Mouse (Mus musculus) bone marrow macrophage, adult 2 months (primary cell): ENCODE measurements at regions not wholly inside any gene's neighbourhood (a gene's known extent, or its start where the extent isn't known, plus 50 kb on each side); places are given as distances from the start of the nearest gene placed in this dataset.

Experiments
- CTCF ChIP-seq: IDR thresholded peaks from 2 replicates; pipeline ENCODE4 v1.5.1; 2012; ENCODE audit warnings: low read depth, mild to moderate bottlenecking, low read length, moderate library complexity
- POLR2A ChIP-seq: IDR thresholded peaks from 2 replicates; pipeline ENCODE4 v1.6.1; 2012; ENCODE audit warnings: mild to moderate bottlenecking, low read depth, low read length, borderline replicate concordance

DNA sequence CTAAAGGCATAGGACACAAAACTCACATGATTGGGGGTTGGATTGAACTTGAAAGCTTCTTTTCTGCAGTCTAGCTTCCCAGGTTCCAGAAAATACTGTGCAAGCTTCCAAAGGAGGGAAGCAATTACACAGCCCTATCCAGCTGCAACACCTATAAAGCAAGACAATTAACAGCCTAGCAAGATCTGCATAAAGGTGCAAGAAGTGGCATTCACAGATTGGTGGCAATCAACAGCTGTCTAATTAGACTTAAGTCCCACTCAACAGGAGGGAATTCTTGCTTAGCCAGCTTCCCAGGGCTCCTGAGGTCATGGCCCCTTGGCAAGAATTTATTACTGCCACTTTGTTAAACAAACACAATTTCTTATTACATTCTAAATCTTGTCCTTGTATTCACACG is 511.9 kb downstream of the Kcnj2 start:
- no peak for TF ChIP-seq CTCF
- TF ChIP-seq POLR2A, result no peak
